Mouse (Mus musculus) intestine, embryonic 16.5 days (tissue): ENCODE measurements at regions not wholly inside any gene's neighbourhood (a gene's known extent, or its start where the extent isn't known, plus 50 kb on each side); places are given as distances from the start of the nearest gene placed in this dataset.

ENCODE experiments used
- ATAC-seq: fragments of 200-750 bp; cut with Nextera tagmentation; 2 replicates; pipeline ENCODE4 v1.8.0; 2017; ENCODE audit warnings: moderate TSS enrichment, moderate library complexity
- H3K27ac ChIP-seq: fragments of 300-500 bp; sonication (generic); 2 replicates; pipeline ENCODE4 v1.5.1; 2014; ENCODE audit warnings: mild to moderate bottlenecking, low read length
- H3K27me3 ChIP-seq: fragments of 300-500 bp; sonication (generic); replicated peaks from 2 replicates; pipeline ENCODE4 v1.6.1; 2014; ENCODE audit warnings: low read length, control low read depth, mixed read lengths; ENCODE audit not compliant: control insufficient read depth, insufficient read depth
- H3K36me3 ChIP-seq: fragments of 300-500 bp; sonication (generic); 2 replicates; pipeline ENCODE4 v1.6.1; 2014; ENCODE audit warnings: low read length, control low read depth; ENCODE audit not compliant: control insufficient read depth, insufficient read depth
- H3K4me1 ChIP-seq: fragments of 300-500 bp; sonication (generic); 2 replicates; pipeline ENCODE4 v1.6.1; 2014; ENCODE audit warnings: low read length, control low read depth, mixed read lengths; ENCODE audit not compliant: control insufficient read depth, insufficient read depth
- H3K4me2 ChIP-seq: fragments of 300-500 bp; sonication (generic); 2 replicates; pipeline ENCODE4 v1.6.1; 2014; ENCODE audit warnings: low read depth, low read length, control low read depth
- H3K4me3 ChIP-seq: fragments of 300-500 bp; sonication (generic); 2 replicates; pipeline ENCODE4 v1.5.1; 2014; ENCODE audit warnings: mild to moderate bottlenecking, low read length
- H3K9ac ChIP-seq: fragments of 300-500 bp; sonication (generic); 2 replicates; pipeline ENCODE4 v1.6.1; 2014; ENCODE audit warnings: low read depth, low read length
- H3K9me3 ChIP-seq: fragments of 300-500 bp; sonication (generic); 2 replicates; pipeline ENCODE4 v1.6.1; 2016; ENCODE audit warnings: low read length, control low read depth; ENCODE audit not compliant: control insufficient read depth
- WGBS: fragments of 180-500 bp; shearing (Covaris S2); extraction: QIAGEN DNeasy Blood & Tissue Kit; methylation state at CpG from one replicate; pipeline ENCODE4 v1.1.7; 2014; 5-methylcytosine and 5-hydroxymethylcytosine counted together

GRCm38 (mm10) chr8:86316236-86316635 lies 264.2 kb downstream of the Abcc12 start:
- WGBS, result 72% methylated on average over 7 of the region's 7 CpGs
- Histone ChIP-seq H3K4me1 (no peaks in the 10 kb centered on the region), H3K36me3 (no peaks in the 10 kb centered on the region), H3K4me2 (no peak overlapping the region), H3K9me3 (no peaks in the 10 kb centered on the region), H3K9ac (no peak overlapping the region), H3K4me3 (no peak overlapping the region), H3K27me3 (no peaks in the 10 kb centered on the region), H3K27ac (no peak overlapping the region)
- ATAC-seq, result no peak

DNA sequence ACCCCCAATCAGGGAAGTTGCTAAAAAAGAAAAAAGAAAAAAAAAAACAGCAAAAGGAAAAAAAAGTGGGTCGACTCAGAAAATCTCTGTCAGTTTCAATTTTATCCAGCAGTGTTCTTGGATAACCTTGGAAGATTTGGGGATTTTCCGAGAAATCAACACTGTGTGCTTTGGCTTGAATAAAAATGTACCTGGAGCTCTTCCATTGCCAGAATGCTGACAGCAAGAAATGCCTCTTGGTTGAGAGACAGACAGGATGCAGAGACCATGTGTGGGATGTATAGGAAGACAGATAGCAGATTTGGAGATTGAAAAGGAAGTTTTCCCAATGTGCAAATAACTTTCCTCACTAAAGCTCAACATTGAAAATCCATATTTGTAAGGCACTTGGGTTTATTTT lies 271.0 kb downstream of the Abcc12 start:
- H3K9me3 ChIP-seq, result no peaks in the 10 kb centered on the region
- 77% methylated on average over 2 of the region's 2 CpGs for WGBS
- ATAC-seq, result no peak
- H3K36me3 ChIP-seq, result no peaks in the 10 kb centered on the region
- no peak overlapping the region for H3K4me3 ChIP-seq
- no peaks in the 10 kb centered on the region for H3K4me1 ChIP-seq
- H3K27me3 ChIP-seq, result no peaks in the 10 kb centered on the region
- H3K4me2 ChIP-seq, result no peak overlapping the region
- no peak overlapping the region for H3K27ac ChIP-seq
- no peak overlapping the region for H3K9ac ChIP-seq

GRCm38 (mm10) chr8:86307339-86307738 lies 273.1 kb downstream of the Abcc12 start:
- H3K36me3 ChIP-seq, result no peaks in the 10 kb centered on the region
- H3K27me3 ChIP-seq, result no peaks in the 10 kb centered on the region
- no peaks in the 10 kb centered on the region for H3K9me3 ChIP-seq
- ATAC-seq, result no peak
- no peaks in the 10 kb centered on the region for H3K4me1 ChIP-seq
- WGBS, result 79% methylated on average over 3 of the region's 3 CpGs
- H3K4me2 ChIP-seq, result no peak overlapping the region
- H3K27ac ChIP-seq, result no peak overlapping the region
- no peak overlapping the region for H3K4me3 ChIP-seq
- no peak overlapping the region for H3K9ac ChIP-seq

DNA sequence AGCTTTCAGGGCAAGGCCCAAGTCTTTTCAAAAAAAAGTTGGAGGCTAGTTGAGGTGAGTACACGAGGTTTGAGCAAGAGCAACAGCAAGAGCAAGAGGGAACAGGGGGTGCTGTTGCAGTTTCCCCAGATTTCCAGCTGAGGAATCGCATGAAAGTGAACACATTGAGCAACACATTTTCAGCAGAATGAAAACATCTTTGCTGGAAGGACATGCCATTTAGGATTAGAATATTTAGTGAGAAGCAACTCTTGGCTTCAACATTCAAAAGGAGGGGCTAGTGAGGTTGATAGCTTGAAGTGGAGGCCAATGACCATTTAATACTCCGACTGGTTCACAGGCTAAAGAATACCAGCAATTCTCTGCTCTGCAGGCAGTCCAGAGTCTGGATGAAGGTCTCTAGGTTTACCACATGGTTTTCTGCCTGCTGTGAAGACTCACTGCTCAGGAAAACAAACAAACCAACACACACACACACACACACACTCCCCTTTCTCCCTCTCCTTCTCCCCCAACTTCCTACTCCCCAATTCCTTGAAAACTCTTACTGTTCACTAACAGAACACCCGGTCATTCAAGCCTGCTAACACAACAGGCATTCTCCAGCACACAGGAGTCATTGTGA lies 278.5 kb downstream of the Abcc12 start:
- H3K27ac ChIP-seq, result no peak overlapping the region
- H3K4me2 ChIP-seq, result no peak overlapping the region
- H3K9ac ChIP-seq, result no peak overlapping the region
- H3K27me3 ChIP-seq, result no peaks in the 10 kb centered on the region
- H3K9me3 ChIP-seq, result no peaks in the 10 kb centered on the region
- no peak for ATAC-seq
- 64% methylated on average over 4 of the region's 4 CpGs for WGBS
- no peak overlapping the region for H3K4me3 ChIP-seq
- no peaks in the 10 kb centered on the region for H3K36me3 ChIP-seq
- H3K4me1 ChIP-seq, result no peaks in the 10 kb centered on the region

- no peak overlapping the region for H3K4me2 ChIP-seq
- H3K9me3 ChIP-seq, result no peaks in the 10 kb centered on the region
- no peaks in the 10 kb centered on the region for H3K27me3 ChIP-seq
- H3K36me3 ChIP-seq, result no peaks in the 10 kb centered on the region
- no peaks in the 10 kb centered on the region; the same call in 1 of the 2 replicates for H3K4me1 ChIP-seq
- WGBS, result 55% methylated on average over 3 of the region's 3 CpGs
- H3K27ac ChIP-seq, result no peak overlapping the region
- no peak overlapping the region for H3K4me3 ChIP-seq
- H3K9ac ChIP-seq, result no peak overlapping the region
- no peak for ATAC-seq
Measured at GRCm38 (mm10) chr8:86288713-86289384, 291.6 kb downstream of the Abcc12 start.

GRCm38 (mm10) chr8:86282922-86283321 lies 297.6 kb downstream of the Abcc12 start:
- Histone ChIP-seq H3K4me1 (no peaks in the 10 kb centered on the region), H3K9ac (no peak overlapping the region), H3K27ac (no peak overlapping the region), H3K9me3 (no peaks in the 10 kb centered on the region), H3K27me3 (no peaks in the 10 kb centered on the region), H3K4me3 (no peak overlapping the region), H3K36me3 (no peaks in the 10 kb centered on the region), H3K4me2 (no peak overlapping the region)
- no peak for ATAC-seq
- WGBS, result 44% methylated on average over 7 of the region's 7 CpGs

DNA sequence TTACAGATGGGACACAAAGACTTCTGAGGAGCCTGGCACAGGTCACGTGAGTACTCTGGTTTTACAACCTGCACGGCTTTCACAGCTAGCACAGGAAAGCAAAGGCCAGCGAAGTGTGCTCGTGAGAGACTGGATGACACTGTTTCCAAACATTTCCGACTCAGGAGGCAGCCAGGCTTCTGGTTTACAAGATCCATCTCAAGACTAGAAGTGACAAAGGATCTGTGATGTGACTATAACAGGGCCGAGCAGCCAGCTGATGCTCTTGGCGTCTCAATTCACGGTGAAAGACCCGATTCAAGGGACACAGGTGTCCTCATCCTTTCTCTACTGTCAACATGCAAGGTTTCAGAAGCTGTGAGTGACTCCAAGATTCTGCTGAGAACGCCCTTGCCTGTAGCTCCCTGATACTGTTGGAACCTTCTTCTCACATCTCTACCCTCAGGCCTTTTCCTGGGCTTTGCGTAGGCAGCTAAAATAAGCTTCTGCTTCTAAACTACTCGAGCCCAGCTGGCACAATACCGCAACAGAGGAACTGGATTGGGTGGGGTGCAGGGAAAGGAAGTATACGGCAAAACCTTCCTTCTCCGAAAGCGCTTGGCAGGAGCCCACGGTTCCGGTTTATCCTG lies 300.3 kb downstream of the Abcc12 start:
- no peaks in the 10 kb centered on the region for H3K36me3 ChIP-seq
- WGBS, result 77% methylated on average over 18 of the region's 18 CpGs
- H3K27ac ChIP-seq, result no peak overlapping the region
- no peak overlapping the region for H3K4me3 ChIP-seq
- H3K9ac ChIP-seq, result no peak overlapping the region
- no peaks in the 10 kb centered on the region for H3K4me1 ChIP-seq
- no peaks in the 10 kb centered on the region for H3K27me3 ChIP-seq
- no peaks in the 10 kb centered on the region for H3K9me3 ChIP-seq
- no peak for ATAC-seq
- H3K4me2 ChIP-seq, result no peak overlapping the region

DNA sequence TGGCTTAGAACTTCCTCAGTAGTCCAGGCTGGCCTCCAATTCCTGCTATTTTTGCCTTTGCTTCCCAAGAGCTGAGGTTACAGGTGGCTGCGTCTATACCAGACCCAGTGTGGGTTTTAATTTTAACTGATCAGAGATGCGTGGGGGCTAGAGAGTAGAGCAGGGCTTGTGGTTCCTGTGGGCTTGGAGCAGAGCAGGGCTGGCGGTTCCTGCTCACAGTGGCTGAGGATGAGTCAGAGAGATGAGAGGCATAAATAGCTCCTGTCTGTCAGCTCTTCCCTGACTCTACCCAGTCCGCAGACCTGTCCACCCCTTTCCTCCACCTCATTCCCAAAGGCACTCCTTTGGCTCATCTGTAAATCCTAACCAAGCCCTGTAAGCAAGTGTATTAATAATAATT lies 304.8 kb downstream of the Abcc12 start:
- H3K27me3 ChIP-seq, result no peaks in the 10 kb centered on the region
- no peak overlapping the region for H3K9ac ChIP-seq
- H3K4me1 ChIP-seq, result no peaks in the 10 kb centered on the region
- H3K9me3 ChIP-seq, result no peaks in the 10 kb centered on the region
- H3K36me3 ChIP-seq, result no peaks in the 10 kb centered on the region
- H3K4me3 ChIP-seq, result no peak overlapping the region
- no peak for ATAC-seq
- 75% methylated on average over 4 of the region's 4 CpGs for WGBS
- H3K27ac ChIP-seq, result no peak overlapping the region
- no peak overlapping the region for H3K4me2 ChIP-seq

DNA sequence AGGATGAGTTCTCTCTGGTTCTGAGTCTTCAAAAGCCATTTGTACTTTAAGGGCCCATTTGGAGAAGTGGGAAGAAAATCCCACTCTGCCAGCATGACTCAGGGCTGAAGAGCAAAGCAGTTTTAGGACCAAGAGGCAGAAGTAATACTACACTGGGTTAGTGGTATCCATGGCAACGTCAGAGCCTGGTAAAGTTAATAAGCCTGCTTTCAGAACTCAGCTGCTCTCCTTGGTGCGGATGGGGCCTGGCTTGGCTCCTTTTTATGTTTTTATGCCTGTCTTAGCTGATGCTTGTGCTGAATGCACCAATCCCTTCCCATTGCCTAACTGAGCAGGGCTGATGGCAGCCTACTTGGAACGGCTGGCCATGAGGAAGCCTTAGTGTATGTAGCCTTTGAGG lies 306.7 kb downstream of the Abcc12 start:
- no peaks in the 10 kb centered on the region for H3K9me3 ChIP-seq
- no peaks in the 10 kb centered on the region for H3K27me3 ChIP-seq
- H3K4me2 ChIP-seq, result no peak overlapping the region
- H3K27ac ChIP-seq, result no peak overlapping the region
- H3K4me1 ChIP-seq, result no peaks in the 10 kb centered on the region
- no peak overlapping the region for H3K9ac ChIP-seq
- ATAC-seq, result no peak
- WGBS, result 50% methylated on average over 3 of the region's 3 CpGs
- H3K4me3 ChIP-seq, result no peak overlapping the region
- H3K36me3 ChIP-seq, result no peaks in the 10 kb centered on the region
